Mouse (Mus musculus) frontal cortex, adult 2 months (tissue): ENCODE results near the gene Cacng8. TPM values are rescaled to one million over a fixed set of nuclear protein-coding genes. Genes with fewer than 3 reads are reported as not detected.

Source experiments
- DNase-seq, 2 experiments: peaks; one replicate each; pipeline ENCODE4 v3.0.0; 2022; ENCODE audit warnings: low spot score in 1 of 2; ENCODE audit errors: extremely low spot score in 1 of 2
- polyA plus RNA-seq: library from polyadenylated mRNA; depleted of rRNA; stranded (reverse); fragments of >200 nt; gene quantifications from 2 replicates; pipeline ENCODE4 v1.2.3, GENCODE M21; 2012; rRNA removed

The Cacng8 gene
- polyA plus RNA-seq, result 56.2 and 71.7 TPM in 2 replicates

DNA sequence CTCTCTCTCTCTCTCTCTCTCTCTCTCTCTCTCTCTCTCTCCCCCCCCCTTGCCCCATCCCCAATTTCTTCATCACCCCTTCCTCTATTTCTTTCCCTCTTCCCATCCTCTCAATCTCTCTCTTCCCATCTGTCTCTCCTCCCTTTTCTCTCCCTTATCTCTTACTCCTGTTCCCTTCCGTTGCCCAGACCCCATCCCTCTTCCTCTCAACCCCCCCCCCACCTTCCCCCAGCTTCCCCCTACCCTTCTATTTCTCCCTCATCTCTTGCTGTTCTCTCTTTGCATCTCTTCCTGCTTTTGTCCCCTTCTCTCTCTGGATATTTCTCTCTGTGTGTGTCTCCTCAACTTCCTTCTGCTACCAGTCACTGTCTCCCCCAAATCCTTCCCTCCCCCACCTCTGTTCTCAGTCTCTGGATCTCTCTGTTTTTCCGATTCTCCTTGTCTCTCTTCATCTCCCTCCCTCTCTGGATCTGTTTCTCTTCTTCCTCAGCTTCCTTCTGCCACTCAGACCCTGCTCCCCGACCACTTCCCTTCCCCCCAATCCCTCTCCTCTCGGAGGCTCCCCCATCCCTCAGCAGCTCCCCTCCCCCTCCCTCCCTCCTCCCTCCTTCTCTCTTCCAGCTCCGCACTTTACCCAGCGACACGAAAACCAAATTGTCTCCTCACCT is at the start of gene Cacng8:
Cacng8 (plus strand) TSS at position 271 of the 668 bp plus-strand sequence.
- peak in 1 of 2 experiments; percentile 49 for DNase-seq

DNA sequence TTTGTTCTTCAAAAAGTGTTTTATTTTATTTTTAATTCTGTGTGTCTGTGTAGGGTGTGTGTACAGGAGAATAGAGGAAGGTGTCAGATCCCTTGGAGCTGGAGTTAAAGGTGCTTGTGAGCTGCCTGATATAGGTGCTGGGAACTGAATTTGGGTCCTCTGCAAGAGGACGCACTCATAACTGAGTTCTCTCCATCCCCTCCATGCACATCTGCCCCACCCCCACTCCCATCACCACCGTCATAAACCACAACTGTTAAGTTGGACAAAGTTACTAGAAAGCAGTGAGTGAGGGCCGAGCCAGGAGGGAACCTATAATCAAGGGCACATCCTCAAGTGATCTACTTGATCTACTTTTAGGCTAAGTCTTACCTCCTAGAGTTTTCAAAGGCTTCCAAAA is 46.6 kb upstream of the Cacng8 start:
- DNase-seq, result no peak

DNA sequence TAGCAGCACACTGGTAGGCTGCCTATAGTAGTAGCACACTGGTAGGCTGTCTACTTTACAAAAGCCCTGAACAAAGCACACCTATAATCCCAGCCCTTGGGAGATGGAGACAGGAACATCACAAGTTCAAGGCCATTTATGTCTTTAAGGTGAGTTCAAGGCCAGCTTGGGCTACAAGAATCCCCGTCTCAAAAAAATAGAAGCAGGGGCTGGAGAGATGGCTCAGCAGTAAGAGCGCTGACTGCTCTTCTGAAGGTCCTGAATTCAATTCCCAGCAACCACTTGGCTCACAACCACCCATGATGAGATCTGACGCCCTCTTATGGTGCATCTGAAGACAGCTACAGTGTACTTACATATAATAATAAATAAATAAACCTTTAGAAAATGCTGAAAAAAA is 45.2 kb upstream of the Cacng8 start:
- DNase-seq, result no peak

DNA sequence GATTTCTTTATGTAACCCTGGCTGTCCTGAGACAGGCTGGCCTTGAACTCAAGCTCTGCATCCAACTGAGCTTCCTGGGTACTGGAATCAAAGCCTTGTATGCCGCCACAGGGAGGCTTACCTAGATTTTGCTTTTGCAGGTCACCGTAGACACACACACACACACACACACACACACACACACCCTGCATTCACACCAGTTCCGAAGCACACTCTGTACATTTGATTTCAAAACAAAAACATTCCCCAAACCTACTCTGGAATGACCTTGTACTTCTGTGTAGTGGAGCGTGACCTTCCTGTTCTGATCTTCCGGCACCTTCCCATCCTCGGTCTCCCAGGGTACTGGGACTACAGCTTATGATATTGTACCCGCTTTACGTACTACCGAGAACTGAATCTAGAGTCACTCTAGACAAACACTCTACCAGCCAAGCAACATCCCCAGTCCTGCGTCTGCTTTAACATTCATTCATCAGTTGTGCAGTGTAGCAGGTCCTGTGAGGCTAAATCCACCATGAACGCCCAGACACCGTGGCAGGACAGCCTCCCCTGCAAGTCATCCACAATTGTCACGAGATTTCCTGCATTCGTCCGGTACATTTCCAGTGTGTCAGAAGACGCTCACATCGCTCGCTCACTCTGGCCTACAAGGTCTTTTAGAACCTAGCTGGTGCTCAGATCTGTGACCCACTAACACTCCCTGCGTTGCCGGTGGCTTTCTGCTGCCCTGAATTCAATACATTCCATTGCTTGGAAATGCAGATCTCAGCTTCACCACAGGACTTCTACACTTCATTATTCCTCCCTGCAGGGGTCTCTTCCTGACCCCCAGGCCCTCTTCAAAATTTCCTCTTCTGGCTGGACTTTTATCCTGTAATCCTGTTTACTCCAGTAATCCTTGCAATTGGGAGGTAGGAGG is 42.9 kb upstream of the Cacng8 start:
- no peak for DNase-seq

DNA sequence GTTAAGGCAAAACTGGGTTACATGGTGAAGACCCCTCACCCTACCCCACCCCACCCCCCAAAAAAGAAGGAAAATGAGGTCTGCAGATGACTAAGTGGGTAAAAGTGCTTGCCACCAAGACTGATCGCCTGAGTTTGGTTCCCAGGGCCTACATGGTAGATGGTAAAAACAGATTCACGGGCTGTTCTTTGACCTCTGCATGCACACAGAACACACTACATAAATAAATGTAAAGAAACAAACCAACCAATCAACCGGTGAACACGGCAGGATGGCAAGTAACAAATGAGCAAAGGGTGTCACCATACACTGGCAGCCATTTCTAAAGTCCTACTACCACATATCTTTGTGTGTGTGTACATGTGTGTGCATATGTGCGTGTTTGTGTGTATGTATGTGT is 42.2 kb upstream of the Cacng8 start:
- DNase-seq, result no peak

DNA sequence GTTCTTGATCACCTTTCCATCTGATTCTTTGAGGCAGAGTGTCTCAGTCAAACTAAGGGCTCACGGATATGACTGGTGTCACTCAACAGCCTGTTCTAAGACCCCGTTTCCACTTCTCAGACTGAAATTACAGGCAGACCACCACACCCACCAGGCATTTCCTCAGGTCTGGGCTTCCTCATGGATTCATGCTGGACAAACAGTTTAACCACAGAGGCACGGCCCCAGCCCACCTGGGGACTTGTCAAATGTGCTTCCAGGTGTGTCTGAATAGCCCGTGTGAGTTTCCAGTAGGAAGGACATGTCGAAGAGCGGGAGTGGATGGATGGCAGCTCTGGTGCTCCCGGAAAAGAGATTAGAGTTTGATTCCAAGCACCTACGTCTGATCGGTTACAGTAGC is 40.7 kb upstream of the Cacng8 start:
- no peak for DNase-seq

DNA sequence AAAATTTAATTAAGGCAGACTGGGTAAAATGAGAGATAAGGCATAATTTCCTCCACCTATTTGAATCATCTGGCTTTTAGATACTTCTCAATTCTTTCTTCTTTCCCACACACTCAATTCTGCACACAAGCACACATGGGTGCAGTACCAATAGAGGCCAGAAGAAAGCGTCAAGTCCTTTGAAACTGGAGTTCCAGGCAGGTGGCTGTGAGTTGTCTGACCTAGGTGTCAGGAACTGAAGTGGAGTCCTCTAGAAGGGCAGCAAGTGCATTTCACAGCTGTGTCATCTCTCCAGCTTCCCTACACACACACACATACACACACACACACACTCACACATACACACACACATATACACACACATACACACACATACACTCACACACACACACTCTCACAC is 38.9 kb upstream of the Cacng8 start:
- no peak for DNase-seq

DNA sequence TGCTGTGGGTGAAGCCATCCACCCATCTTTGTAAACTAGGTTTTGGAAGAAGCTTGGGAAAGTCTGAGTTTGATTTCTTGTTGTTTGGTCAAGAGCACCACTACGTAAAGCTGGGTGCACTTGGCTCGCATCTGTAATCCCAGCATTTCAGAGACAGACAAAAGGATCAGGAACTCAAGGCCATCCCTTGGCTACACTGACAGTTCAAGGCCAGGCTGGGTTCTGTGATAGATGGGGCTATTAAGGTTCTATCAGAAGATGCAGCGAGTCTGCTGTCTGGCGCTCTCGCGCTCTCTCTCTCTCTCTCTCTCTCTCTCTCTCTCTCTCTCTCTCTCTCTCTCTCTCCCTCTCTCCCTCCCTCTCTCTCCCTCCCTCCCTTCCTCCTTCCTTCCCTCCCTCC is 35.6 kb upstream of the Cacng8 start:
- DNase-seq, result no peak

DNA sequence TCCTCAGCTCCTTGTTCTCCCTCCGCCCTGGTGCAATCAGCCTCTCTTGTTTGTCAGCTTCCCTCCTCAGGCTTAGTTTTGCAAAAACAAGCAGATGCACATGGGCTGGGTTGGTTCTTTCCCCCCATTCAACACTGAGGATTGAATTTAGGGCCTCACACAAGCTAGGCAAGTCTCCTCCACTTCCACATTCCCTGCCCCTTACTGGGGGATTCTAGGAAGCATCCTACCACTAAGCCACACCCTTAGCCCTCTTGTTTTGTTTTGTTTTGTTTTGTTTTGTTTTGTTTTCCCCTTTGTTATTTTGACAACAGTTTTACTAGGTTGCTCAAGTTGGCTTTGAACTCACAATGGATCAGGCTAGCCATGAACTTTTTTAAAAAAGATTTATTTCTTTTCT is 29.8 kb upstream of the Cacng8 start:
- DNase-seq, result no peak

DNA sequence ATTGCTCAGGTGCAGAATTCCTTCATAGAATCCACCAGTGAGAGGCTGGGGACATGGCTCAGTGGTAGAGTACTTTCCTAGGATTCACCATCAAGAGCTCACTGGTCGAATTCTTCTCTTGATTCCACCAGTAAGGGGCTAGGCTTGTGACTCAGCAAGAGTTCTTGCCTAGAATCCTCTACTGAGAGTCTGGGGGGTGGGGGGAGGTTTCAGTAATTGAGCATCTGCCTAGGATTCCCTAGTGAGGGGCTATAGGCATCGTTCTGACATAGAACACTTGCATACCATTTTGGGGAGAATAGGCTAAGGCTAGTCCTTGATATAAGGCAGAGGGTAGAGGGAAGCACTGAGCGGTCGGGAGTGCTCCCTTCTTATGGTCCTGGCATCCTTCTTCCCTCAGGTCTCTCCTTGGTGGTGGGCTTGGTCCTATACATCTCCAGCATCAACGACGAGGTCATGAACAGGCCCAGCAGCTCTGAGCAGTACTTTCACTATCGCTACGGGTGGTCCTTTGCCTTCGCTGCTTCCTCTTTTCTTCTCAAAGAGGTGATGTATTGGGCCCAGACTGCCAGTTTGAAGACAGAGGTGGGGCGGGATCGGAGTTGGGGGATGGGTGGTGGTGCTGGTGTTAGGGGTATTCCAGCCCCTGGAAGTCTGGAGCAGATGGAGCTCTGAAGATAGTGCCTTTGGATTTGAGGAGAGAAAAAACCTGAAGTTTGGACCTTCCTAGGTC is 24.8 kb upstream of the Cacng8 start:
- no peak for DNase-seq

DNA sequence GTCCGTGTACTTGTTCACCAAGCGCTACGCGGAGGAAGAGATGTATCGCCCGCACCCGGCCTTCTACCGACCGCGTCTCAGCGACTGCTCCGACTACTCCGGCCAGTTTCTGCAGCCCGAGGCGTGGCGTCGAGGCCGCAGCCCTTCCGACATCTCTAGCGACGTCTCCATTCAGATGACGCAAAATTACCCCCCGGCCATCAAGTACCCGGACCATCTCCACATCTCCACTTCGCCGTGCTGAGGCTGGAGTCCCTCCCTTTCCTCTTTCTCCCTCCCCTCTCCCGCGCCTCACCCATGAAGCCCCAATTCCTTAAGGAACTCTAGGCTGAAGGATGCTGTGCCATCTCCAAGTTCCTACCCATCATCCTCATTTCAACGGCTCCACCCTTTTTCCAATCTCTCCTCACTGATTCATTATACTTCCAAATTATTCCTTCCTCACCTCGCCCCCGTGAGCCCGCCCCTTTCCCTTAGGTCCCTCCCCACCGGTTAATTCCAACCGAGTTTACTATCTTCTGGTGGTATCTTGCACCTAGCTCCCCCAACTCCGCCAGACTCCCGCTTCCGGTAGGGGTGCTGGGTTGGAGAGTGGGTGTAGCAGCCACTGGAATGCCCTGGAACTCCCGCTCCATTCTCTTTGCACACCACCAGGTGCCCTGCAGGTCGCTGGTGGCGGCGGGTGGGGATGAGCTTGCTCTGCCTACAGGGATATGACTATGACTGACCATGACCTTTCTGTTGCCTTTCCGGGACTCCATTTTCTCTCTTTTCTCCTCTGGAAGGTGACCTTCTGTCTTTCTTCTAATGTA is 23.6 kb upstream of the Cacng8 start:
- no peak for DNase-seq

DNA sequence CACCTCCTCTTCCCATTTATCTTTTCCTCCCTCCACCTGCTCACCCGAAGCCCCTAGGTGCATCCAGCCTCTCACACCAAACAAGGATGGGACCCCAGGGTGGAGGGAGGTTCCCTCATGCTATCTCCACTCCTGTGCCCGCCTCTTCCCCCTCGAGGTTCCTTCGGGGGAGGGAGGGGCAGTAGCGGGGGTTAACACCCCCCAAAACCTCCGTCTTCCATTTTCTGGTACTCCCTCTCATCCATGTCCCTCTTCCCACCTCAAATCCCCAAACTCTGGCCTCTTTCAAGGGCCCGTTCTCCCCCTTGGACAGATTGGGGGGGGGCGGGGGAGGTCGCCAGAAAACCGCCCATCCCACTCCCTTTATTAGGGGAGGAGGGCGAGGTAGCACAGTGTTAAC is 22.9 kb upstream of the Cacng8 start:
- DNase-seq, result no peak

DNA sequence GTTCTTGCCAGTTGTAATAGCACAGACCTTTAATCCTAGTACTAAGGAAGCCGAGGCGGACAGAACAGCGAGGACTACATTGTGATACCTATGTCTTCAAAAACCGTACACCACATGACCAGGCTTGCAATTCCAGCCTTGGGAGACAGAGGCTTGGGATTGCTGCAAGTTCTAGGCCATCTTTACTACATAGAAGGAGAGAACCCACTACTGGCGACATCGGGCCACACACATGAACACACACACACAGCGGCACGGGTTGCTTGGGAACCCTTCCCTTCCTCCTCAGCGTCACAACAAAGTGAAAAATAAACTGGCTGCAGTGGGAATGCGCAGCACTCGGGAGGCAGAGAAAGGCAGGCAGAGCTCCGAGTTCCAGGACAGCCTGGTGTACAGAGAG is 22.2 kb upstream of the Cacng8 start:
- DNase-seq, result no peak

DNA sequence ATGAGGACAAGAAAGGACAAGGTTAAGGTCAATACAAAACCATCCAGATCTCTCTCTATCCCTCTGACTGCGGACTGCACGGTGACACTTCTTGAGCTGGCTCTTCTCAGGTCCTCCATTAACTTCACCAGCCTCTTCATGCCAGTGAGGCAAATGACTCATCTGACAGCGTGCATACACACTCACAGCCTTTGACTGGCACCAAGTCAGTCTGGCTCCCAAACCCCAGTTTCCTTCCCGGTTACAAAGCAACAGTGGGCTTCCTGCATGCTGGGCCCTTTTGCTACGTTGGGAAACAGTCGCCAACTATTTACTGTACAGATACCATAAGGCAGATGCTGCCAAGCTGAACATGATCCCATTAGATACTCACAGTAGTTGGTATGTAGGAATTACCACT is 21.3 kb upstream of the Cacng8 start:
- DNase-seq, result no peak

DNA sequence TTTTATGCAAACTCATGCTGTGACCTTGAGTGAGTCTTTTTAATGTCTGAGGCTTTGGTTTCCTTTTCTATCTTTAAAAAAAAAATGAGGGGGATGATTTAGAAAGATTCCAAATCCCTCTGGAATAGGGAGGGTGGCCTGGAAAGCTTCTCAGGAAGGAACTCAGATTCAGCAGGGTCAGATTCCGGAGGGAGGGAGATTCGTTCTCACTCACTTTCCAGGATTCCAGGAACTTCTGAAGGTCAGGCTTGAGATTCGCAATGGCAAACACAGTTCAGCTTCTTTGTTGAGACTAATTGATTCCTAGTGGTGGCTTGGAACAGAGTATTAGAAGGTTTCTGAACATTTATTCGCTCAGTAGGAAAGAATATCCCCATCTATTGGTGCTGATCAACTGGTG is 20.1 kb upstream of the Cacng8 start:
- DNase-seq, result no peak

DNA sequence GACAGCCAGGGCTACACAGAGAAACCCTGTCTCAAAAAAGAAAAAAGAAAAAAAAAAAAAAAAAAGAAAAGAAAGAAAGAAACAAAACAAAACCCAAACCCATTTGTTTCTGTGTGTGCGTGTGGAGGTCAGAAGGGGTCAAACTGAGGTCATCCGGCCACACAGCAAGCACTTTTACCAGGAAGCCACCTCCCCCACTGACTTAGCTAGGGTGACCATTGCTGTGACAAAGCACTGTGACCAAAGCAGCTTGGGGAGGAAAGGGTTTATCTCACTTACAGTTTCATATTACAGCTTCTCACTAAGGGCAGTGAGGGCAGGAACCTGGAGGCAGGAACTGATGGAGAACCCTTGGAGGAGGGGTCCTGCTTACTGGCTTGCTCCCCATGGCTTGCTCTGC is 18.1 kb upstream of the Cacng8 start:
- DNase-seq, result no peak

DNA sequence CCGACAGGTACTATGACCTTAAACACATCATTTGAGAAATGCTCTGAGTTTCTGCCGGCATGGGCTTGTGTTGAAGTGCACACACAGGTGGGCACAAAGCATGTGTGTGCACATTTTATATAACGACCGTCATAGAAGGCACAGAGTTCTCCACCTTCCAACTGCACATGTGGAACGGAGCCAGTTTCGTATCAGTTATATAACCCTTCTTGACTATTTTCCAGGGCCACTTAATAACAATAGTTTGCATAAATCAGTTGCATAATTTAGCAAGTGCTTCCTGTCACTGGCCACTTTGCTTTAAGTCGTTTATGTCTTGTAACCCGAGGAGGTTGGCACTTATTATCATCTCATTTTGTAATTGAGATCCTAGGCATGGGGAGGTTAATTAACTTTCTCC is 16.7 kb upstream of the Cacng8 start:
- DNase-seq, result no peak

DNA sequence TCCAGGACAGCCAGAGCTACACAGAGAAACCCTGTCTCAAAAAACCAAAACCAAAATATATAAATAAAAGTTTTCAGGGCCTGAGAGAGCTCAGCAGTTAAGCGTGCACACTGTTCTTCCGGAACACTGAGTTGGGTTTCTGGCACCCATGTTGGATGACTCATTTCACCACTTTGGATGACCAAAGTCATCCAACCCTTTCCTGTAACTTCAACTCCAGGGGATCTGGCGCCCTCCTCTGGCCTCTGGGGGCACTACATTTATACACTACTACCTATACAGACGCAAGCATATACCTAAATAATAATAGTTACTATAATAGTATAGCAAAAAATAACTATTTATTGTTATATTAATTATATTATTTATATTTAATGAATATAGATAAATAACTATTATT is 13.7 kb upstream of the Cacng8 start:
- peak in 1 of 2 experiments; percentile 73 for DNase-seq

DNA sequence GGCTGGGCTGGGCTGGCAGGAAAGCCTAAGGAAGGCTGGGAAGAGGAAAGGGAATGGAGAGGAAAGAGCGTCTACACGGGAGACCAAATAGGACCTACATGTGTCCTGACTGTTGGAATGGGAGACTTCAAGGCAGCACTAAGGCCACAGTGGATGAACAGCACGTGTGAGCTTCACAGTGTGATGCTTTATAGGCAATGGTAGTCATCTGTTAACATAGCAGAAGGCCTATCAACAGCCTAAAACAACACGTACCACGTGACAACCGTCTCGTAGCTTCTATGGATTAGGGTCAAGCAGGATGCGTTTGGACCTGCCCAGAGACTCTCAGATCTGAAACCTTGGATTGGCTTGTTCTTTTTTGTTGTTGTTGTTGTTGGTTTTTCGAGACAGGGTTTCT is 8.4 kb upstream of the Cacng8 start:
- DNase-seq, result no peak

DNA sequence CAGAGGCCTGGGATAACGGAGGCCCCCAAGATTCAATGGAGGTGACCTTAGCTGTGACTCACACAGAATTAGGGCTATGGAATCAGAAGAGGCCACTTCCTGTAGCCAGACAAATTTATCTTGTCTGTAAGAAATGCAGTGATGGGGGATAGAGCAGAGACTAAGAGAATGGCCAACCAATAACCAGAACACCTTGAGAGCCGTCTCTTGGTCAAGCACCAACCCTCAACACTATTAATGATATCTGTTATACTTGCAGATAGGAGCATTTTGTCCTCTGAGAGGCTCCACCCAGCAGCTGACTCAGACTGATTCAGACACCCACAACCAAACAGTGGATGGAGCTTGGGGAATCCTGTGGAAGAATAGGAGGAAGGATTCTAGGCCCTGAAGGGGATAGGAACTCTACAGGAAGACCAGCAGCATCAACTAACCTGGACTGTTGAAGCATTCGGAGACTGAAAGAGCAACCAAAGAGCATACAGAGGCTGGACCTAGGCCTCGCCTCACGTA is 5.6 kb upstream of the Cacng8 start:
- DNase-seq, result no peak
